Mouse (Mus musculus) cerebellum, adult 9-11 months (tissue): ENCODE data around the gene Sytl2.

Source experiments
- DNase-seq: peaks from one replicate; pipeline ENCODE4 v3.0.0; 2022

Gene Sytl2

GRCm38 (mm10) chr7:90372804-90373203 is 70.8 kb downstream of the Sytl2 start:
- no peak for DNase-seq

GRCm38 (mm10) chr7:90384411-90384810 is 82.4 kb downstream of the Sytl2 start:
- DNase-seq, result no peak

- DNase-seq, result no peak
These were observed 84.9 kb downstream of the Sytl2 start for GRCm38 (mm10) chr7:90386885-90387459.

GRCm38 (mm10) chr7:90389765-90390164 is 87.7 kb downstream of the Sytl2 start:
- no peak for DNase-seq

- no peak for DNase-seq
These were observed 93.0 kb downstream of the Sytl2 start for GRCm38 (mm10) chr7:90395073-90395472.

- DNase-seq, result no peak
These were observed 93.9 kb downstream of the Sytl2 start for GRCm38 (mm10) chr7:90395928-90396327.

GRCm38 (mm10) chr7:90409934-90410333 is 107.9 kb downstream of the Sytl2 start:
- DNase-seq, result peak; percentile 46

GRCm38 (mm10) chr7:90426020-90427001 is 124.3 kb downstream of the Sytl2 start, which contains the start of gene Ccdc89:
Gene Ccdc89 (plus strand): TSS chr7:90426577.
- peak; percentile 90 for DNase-seq

- peak; percentile 48 for DNase-seq
These were observed 125.0 kb downstream of the Sytl2 start for GRCm38 (mm10) chr7:90427006-90427405.

- peak; percentile 44 for DNase-seq
These were observed 130.2 kb downstream of the Sytl2 start for GRCm38 (mm10) chr7:90432221-90432620.

GRCm38 (mm10) chr7:90440044-90440443 is 138.0 kb downstream of the Sytl2 start:
- DNase-seq, result no peak

- DNase-seq, result peak; percentile 42
These were observed 140.0 kb downstream of the Sytl2 start for GRCm38 (mm10) chr7:90442070-90442469.

GRCm38 (mm10) chr7:90442518-90443080 is 140.5 kb downstream of the Sytl2 start, which contains the start of gene Crebzf:
Gene Crebzf (plus strand): TSS chr7:90442729.
- peak; percentile 97 for DNase-seq

GRCm38 (mm10) chr7:90443101-90444091 is 141.3 kb downstream of the Sytl2 start:
- DNase-seq, result peak; percentile 84

GRCm38 (mm10) chr7:90444206-90444605 is 142.2 kb downstream of the Sytl2 start:
- no peak for DNase-seq

- DNase-seq, result no peak
These were observed 154.2 kb downstream of the Sytl2 start for GRCm38 (mm10) chr7:90456149-90456844.

- peak; percentile 88 for DNase-seq
These were observed 154.9 kb downstream of the Sytl2 start, which contains the start of gene Tmem126a for GRCm38 (mm10) chr7:90456845-90457468. Gene Tmem126a (minus strand): TSS chr7:90457229.

GRCm38 (mm10) chr7:90457517-90457916 is 155.5 kb downstream of the Sytl2 start:
- DNase-seq, result no peak
